Mouse (Mus musculus): ENCODE measurements at regions not wholly inside any gene's neighbourhood (a gene's known extent, or its start where the extent isn't known, plus 50 kb on each side); places are given as distances from the start of the nearest gene placed in this dataset.

GRCm38 (mm10) chr13:44026321-44027255 is 242.0 kb downstream of the Cd83 start:
- no peak; the same call in 1 of the 2 replicates for TF ChIP-seq EP300 (IDR thresholded peaks at IDR 0.05; ENCODE audit: low read depth)
- TF ChIP-seq CTCF (IDR thresholded peaks at IDR 0.05; ENCODE audit: low read depth), result no peak
